Mouse (Mus musculus) thymus, postnatal 10 days (tissue): ENCODE results near the gene Ldhd.
A peak's percentile ranks its signal among the peaks of the same experiment; 100 is the strongest.

ENCODE experiments used
- DNase-seq, 2 experiments: peaks; one replicate each; pipeline ENCODE4 v3.0.0; 2021; ENCODE audit warnings: low spot score in 2 of 2

Gene Ldhd

DNA sequence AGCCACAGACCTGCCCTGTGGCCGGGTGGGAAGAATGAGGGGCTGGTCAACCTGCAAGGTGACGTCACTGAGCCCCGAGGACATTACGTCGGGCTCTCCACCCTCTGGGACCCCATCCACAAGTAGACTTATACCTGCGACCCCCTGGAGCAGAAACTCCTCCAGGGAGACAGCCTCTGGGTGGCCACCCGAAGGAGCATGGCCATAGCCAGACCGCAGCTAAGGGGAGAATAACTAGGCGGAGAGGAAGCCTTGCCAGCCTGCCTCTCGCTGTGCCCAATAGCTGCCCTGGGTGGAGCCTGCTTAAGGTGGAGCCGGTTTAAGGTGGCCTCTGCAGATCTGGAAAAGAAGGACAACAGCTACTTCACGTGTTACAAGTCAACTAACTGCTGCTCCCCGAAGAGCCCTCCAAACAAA is at the start of gene Ldhd:
Gene Ldhd (minus strand): TSS at position 270 of the 417 bp plus-strand sequence.
- no peak for DNase-seq

DNA sequence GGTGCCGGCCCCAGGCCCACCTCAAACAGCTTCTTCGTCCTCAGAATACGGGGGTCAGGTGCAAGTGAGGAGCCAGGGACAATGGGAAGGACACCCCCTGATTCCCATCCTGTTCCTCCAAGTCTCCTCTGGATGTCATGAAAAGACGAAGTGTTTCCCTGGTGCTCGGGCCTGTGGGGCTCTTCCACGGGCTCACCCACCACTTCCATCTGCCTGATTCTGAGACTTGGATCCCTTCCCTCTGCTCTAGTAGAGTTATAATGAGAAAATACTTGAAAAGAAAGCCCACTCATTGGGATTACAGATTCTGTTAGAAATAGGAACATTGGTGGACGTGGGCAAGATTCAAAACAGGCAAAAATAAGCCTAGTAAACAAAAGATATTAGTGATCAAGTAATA is 48.7 kb upstream of the Ldhd start:
- DNase-seq = no peak

DNA sequence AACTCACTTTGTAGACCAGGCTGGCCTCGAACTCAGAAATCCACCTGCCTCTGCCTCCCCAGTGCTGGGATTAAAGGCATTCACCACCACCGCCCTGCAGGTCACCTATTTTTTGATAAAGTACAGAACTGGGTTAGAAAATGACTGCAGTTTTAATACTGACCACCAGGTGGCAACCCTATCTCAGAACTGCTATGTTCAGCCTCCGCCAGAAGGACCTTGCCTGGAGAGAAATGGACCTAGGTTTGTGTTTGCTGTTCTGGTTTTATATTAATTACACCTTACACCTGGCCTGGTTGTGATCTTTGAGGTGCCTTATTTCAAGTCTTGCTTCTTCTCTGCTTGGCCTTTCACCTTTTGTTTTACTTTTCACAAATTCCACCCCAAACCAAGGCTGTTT is 47.9 kb upstream of the Ldhd start:
- peak; percentile 11 to 50 for DNase-seq

DNA sequence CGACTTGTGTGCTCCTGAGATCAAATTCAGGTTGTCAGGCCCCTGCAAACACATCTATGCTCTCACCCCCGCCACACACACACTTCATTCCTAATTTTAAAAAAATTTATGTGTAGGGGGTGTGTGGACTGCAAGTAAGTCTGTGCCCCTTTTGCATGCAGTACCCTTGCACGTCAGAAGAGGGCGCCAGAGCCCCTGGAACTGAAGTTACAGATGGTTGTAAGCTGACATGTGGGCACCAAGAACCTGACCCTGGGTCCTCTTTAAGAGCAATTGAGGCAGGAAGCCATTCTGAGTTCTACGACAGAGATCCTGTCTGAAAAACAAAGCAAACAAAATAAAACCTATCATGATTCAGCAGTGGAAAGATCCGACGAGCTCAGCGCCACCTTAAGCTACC is 46.1 kb upstream of the Ldhd start:
- DNase-seq = peak in 1 of 2 experiments; percentile 40

DNA sequence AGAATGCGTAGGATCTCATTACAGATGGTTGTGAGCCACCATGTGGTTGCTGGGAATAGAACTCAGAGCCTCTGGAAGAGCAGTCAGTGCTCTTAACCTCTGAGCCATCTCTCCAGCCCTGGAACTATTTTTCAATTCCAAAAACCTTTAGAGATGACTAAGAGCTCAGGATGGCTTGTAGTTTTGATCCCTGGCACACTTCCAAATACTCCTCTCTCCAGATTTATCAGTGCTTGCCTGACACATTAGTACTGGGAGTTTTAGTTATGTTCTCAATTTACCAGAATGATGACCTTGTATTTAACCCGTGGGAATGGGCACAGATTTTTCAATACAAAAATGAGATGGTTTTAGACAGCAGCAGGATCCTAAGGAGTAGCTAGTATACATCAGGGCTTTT is 36.6 kb upstream of the Ldhd start:
- no peak for DNase-seq

DNA sequence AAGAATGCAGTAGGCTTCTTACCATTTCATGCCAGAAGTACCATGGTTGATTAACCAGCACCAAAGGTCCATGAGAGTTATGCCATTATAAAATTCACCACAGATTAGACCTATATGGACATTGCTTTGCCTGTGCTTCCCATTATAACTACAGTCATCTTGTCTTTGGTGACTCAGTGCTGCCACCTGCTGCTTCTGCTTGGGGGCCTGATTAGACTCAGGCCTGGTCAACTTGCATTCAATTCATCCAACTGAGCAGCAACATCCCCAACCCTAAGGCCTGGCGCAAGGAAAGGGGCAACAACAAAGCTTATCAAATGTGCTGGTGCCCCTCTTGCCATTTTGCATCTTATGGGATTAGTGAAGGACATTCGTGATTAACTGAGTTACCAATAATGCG is 32.3 kb upstream of the Ldhd start:
- DNase-seq = peak in 1 of 2 experiments; percentile 47

DNA sequence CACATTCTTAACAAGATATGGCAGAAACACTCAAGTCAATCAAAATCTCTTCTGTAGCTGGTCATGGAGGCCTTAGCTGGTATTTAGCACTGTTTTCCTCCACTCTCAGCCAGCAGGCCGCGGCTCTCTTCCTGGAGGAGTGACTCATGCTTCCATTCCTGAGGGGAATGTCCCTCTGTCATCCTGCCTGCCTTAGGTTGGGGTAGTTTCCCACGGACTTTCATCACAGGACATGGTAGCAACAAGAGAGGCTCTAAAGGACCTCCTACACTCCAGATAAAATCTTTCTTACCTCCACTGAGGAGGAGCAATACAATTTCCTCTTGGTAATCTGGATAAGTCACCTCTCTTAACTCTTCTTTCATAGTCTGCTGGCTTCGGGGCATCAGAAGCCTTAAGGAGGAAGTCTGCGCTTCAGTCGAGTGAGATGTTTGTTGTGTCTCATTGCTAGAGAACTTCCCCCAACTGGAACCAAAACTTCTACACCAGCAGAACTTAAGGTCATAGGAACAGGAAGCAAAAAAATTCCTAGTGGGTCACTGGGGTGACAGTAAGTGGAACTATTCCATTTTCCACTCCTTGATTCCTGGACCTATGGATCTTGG is 28.7 kb upstream of the Ldhd start:
- no peak for DNase-seq

DNA sequence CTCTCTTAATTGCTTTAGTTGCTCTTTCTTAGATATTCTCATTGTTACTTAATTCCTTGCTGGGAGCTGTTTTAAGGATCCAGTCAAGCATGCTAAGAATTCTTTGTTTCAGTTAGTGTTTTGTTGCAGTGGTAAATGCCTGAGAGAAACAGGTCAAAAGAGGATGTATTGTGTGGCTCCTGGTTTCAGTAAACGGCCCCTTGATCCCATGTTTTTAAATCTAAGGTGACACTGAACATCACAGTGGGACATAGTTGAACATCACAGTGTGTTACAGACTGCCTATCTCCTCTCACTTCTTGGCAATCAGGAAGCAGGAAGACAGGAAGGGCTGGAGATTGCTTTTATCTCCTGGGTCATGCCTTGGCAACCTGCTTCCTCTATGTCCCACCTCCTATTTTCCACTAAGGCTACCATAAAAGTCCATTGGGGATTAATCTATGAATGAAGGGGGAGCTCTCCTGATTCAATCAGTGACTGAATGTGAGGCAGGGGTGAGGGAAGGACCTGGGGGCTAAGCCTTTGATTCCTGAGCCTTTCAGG is 27.2 kb upstream of the Ldhd start:
- DNase-seq = no peak

DNA sequence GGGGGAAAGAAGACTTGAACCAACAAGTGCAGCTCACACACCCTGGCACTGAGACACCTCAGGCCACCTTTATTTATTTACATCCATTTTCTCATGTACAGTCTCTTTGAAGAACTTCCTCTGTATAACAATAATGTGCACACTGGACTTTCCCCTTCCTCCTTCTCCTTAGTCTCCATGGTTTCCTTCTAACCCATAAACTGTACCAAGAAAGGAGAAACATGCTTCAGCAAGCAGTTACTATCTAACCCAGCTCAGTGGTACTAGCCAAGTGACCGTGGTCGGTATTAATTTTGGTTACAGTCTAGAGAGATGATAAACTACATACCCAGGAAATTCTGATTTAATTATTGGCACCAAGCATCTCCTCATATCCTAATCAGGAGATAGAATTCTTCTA is 23.4 kb upstream of the Ldhd start:
- no peak for DNase-seq

DNA sequence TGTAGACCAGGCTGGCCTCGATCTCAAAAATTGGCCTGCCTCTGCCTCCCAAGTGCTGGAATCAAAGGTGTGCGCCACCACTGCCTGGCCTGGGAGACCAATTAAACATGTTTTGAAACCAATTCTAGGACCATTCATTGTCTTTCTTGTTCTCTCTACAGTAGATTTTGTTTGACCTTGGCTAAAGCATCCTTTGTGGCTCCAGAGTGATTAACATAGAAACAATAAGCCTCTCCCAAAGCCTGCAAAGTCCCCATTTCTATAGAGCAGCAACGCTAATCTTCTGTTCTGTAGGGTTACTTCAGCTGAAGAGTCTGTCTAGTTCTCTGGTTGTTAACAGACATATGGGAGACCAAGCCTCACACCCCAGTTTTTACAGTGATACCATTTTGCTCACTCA is 20.5 kb upstream of the Ldhd start:
- no peak for DNase-seq

DNA sequence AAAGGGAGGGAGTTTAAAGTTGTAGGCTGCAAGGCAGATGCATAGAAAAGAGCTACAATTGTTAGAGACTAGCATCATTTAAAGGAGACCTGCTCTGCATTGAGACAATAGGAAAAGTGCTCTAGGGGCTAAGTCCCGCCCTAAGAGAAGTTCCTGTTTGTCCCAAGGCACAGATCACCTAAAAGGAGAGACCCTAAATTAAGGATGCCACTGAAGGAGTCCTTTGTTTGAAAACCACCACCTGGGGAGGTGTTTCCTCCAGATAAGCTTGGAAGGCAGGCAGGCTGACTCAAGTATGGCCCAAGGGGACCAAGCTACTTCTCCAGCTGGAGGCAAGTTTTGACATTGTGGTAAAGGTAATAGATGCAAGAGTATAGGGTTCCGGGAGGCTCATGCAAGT is 18.7 kb upstream of the Ldhd start:
- no peak for DNase-seq

DNA sequence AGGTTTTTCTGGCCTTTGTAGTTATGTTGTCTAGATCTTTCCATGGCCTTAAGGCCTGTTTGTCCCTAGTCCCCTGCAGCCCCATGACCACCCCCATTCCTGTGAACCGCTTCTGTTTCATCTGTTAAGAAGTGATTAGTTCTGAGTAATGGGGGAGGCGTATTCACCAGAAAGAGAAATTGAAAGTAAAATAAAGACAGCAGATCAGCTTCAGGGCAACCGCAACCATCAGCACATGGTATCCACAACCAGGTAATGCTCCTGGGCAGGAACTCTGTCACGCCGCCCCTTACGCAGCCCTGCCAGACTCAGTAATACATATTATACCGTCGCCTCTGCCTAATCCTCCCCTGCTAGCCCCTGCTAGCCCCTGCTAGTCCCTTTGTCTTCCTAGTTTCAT is 15.5 kb upstream of the Ldhd start:
- no peak for DNase-seq

DNA sequence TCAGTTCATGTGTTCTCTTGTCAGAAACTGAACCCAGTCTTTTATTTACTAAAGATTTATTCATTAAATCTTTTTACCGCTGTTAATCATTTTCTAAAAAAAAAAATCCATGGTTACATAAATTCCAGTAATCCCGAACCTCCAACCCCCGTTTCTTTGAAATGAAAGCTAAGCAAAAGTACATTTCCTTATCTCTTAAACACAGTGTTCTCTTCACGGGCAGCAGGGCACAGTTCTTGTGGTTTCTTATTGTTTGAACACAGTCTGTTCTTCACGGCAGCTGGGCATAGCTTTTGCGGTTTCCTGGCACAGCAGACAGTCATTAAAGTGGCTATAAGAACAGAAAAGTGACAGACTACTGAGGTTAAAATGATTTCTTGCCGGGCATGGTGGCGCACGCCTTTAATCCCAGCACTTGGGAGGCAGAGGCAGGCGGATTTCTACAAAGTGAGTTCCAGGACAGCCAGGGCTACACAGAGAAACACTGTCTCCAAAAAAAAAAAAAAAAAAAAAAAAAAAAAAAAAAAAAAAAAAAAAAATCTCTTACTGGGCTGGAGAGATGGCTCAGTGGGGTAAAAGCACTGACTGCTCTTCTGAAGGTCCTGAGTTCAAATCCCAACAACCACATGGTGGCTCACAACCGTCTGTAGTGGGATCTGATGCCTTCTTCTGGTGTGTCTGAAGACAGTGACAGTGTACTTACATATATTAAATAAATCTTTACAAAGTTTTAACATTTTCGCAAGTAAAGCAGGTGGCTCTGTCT is 14.3 kb upstream of the Ldhd start:
- DNase-seq = peak; percentile 34 to 39

DNA sequence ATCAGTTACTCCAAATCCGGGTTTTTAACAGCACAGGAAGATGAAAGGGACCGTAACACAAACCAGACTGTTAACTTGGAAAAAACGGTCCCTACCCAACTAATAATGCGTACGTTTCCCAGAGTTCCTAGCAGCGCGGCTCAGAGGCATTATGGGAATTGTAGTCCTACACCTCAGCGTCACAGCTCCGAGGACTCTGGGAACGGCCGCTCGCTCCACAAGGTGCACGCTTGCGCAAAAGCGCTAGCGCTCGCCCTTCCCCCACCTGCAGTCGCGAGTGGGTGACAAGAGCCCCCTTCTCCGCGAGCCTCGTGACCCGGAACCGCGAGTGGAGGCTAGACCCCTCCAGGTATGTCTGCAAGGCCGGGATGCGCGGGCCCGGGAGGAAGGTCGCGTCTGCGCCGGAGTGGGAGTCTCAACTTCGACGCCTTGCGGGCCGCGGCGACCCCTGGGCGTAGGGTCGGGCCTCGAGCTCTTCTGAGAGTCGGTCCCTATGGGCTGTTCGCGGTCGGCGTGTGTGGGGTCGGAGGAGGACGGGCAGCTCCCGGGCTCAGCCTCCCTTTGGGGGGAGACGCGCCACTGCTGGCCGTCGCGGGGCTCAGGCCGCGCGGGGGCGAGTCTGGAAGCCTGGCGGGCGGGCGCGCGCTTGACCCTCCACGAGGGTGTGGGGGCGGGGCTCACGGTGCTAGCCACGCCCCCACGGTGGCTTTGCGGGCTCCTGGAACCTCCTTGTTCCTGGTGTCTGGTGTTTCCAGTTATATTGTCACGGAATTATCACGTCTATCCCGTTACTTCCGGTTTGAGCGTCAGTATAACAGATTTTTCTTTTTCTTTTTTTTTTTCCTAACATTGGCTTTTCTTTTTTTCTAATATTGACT is 13.3 kb upstream of the Ldhd start, which contains the start of gene Zfp1:
Gene Zfp1 (plus strand): TSS at position 138 of the 878 bp plus-strand sequence.
- peak; percentile 91 to 92 for DNase-seq

DNA sequence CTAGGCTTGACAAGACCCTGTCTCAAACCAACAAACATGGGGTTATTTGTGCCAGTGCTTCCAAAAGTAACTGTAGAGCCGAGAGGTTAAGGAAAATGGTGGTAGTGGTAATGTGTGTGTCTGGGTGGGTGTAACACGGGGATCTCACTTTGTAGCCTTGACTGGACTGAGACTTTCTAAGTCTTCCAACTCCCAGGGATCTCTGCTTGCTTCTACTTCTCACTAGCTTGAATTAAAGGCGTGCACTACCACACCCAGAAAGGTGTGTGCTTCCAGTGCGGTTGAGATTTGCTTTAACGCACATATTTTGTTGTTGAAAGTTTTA is 12.7 kb upstream of the Ldhd start:
- DNase-seq = no peak

DNA sequence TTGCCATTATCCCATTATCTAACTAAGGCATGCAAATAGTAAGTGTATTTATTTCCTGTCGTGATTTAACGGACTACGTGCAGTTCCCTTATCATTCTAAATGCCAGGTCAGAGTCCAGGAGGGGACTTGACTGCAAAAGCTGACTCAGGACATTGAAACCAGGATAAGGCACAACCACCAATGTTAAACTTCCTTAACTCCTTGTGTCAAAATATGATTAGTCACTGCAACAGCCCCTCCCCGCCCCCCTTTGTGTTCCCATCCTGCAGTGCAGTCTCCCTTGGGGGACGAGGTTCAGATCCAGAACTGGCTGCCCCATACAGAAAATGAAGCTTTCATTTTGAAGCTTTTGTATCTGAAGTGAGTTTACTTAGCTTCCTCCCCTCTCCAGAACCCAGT is 12.3 kb upstream of the Ldhd start:
- peak in 1 of 2 experiments; percentile 18 for DNase-seq

DNA sequence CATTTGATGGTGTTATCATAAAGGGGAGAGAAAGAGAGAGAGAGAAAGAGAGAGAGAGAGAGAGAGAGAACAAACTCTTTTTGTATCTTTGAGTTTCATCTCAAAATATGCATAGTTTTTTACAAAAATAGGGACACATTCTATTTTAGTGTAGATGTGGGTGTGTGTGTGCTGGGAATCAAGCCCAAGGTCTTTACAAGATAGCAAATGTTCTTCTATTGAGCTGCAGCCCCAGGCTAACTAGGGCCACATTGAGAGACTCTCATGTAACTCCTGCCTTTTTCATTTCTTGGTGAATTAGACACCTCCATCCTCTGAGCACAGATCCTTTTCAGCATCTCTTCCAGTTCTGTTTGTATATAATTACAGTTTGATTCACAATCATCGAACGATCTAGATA is 10.9 kb upstream of the Ldhd start:
- no peak for DNase-seq

DNA sequence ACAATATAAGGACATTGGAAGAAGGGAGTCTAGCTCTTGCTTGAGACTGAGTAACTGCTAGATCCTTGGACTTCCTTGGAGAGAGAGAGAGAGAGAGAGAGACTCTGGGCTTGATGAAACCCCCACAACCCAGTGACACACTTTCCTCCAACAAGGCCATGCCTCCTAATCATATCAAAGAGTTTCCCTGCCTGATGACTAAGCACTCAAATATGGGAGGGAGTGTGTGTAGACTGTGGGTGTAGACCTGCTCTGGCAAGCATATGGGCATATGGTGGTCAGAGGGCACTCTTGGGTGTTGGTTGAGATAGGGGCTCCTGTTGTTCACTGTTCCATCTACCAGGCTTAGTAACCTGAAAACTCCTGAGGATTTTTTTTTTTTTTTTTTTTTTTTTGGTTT is 7.9 kb upstream of the Ldhd start:
- DNase-seq = no peak

DNA sequence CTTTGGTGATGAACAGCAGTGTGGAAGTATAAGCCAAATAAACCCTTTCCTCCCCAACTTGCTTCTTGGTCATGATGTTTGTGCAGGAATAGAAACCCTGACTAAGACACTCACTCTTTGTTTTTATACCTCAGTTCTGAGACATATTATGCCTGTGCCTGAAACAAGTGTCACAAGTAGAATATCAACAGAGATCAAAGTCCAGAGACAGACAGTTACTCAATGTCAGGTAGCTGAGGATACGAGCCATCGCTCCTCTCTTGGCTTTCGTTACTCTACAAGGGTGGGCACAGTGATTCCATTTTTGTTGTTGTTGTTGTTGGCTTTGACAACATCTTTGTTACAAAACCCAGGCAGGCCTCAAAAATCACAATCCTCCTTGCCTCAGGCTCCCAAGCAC is 2.8 kb upstream of the Ldhd start:
- no peak for DNase-seq

DNA sequence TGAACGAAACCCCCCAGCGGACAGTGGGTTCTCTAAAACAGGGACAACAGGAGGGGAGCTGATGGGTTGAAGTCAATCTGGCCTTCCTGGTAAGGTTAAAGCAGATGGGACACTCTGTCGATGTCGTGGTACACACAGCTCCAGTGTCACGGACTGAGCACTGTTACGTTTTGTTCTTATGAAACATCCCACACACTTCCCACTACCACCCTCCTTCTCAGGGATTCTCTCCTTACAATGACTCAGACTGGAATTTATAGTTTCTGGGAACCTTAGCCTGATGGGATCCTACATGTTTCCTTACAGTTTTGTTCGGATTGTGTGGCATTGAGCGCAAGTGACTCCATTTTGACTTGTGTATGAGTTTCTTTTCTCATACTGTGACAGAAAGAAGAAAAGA is 1.4 kb upstream of the Ldhd start:
- no peak for DNase-seq

DNA sequence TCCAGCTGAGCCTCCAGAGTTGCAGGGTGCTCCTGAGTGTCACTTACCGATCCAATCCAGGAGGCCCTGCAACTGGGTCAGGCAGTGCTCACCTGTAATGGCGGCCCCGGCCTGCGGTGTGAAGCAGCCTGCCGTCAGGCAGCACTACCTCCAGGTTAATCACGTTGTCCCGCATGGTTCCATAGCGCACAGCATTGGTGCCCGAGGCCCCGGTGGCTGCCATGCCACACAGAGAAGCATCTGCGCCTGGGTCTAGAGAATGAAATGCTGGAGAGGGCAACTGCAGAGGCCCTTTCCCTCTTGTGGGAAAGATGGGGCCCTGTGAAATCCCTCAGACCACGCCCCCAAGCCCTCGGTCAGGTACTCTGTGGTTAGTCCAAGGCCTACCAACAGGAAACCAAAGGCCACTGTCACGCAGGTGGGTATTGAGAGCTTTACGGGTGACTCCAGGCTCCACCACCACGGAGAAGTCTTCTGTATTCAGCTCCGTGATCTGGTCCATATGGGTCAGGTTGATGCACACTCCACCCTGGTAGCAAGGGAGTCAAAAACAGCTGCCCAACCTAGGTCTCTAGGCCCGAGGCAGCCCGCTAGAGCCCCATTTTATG is 1.2 kb downstream of the Ldhd start:
- DNase-seq = peak; percentile 40 to 42

DNA sequence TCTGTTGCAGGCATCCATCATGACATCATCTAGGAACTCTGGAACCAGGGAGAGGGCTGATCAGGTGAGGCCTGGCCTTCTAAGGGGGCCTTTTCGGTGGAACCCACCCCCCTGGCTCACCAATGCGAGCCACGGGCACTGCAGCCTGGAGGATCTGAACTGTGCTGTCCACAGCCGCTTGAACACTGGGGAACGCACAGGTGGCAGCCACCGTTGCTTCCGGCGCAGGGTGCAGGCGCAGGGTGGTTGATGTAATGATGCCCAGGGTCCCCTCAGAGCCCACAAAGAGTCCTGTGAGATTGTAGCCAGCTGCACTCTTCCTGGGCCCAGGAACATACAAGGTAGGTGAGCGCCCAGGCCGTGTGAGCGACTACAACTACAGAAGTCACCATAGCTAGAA is 1.8 kb downstream of the Ldhd start:
- DNase-seq = peak; percentile 68 to 70
